Mouse (Mus musculus) left cerebral cortex, postnatal 10 days (tissue): Measurements from ENCODE around the gene Tulp1. TPM values are rescaled to one million over a fixed set of nuclear protein-coding genes. Genes with fewer than 3 reads are reported as not detected.
"Not testable (repeated sequence)": the region's sequence is repeated elsewhere in the genome, so short reads cannot be mapped to it uniquely, and the experiment has no call there.

ENCODE experiments used
- DNase-seq, 2 experiments: peaks; one replicate each; pipeline ENCODE4 v3.0.0; 2021 to 2022; ENCODE audit warnings: low spot score in 2 of 2, mixed read lengths in 1 of 2; ENCODE audit errors: extremely low spot score in 1 of 2
- intact Hi-C: fragments of 180-260 bp; cut with DNase I; formaldehyde crosslinking; loops from one replicate; pipeline ENCODE4 v1.15.1; 2025
- total RNA-seq, 2 experiments: library from RNA; stranded (reverse); gene quantifications; 2 replicates each; pipeline ENCODE4 v1.2.3; 2021

The Tulp1 gene
- total RNA-seq, 2 experiments from 2014 or later, result not detected

DNA sequence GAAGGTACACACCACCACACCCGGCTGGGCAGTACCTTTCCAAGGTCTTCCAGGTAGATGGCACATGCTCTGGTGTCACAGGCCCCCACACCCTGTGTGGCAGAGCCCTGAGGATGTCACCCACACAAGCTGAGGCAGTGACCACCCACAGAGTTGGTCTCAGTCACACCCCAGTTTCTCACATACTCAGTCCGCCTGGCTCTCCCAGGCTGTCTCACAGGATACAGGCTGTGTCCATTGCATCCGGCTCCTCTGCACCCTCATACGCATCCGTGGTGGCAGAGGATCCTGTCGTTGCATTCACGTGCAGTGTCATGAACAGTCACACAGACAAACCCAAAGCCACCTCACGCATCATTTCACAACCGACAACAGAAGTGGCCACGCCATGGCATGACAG is 17.7 kb downstream of the Tulp1 start:
- peak in 1 of 2 experiments; percentile 16 for DNase-seq
- intact Hi-C loops, result no loop called here

DNA sequence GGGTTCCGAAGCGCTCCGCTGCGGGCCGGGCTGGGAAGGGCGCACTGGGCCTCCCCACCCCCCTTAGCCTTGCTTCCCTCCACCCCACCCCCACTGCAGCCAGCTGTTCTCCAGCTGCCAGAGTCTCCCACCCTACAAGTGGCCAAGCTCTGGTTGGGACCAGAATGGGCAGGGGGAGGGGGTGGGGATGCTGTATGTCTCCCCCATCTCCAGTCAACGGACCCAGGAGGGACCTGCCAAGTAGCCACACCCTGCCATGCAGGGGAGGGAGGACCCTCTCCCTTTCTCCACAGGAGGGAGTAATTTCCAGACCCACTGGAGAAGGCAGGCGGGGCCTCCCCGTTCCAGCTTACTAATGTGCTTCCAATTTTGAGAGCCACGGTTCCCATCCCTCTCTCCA is 19.1 kb downstream of the Tulp1 start:
- DNase-seq, result peak in 1 of 2 experiments; percentile 23
- intact Hi-C loops, result no loop called here

DNA sequence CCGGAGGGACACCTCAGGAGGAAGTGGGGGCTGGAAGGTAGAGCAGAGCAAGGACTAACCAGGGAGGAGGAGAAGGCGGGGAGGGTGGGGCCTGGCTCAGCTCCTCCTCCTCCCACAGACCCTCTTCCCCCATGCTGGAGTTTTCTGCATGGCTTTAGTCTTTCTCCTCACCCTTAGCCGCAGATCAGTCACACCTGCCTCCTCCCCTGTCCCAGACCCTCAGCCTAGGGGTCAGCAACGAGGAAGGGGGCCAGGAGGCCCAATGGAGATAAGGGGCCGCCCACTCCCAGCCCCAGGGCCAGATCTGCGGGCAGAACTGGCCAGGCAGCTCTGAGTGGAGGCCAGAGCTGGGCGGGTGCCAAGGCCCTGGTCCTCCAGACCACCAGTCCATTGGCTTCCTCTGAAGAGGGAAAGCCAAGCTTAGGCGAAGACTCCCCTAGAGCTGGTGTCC is 19.7 kb downstream of the Tulp1 start:
- DNase-seq, result no peak
- intact Hi-C loops, result no loop called here

DNA sequence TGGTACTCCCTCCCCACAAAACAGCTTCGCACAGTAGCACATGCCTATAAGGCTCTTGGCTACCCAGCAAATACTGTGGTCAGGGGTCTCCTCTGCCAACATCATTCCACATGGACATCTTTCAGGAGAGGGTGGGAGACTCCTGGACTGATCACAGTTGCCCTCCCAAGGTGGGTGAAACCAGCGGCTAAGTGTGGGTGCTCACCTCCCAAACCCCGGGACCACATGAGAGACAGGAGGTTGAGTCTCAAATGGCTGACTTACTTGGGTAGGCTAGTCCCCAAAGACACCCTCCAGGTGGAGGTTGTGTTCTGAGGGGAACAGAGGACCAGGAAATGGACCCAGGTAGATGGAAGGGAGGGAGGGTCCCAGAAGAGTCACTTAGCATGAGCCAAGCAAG is 20.4 kb downstream of the Tulp1 start:
- DNase-seq, result no peak
- intact Hi-C loops, result no loop called here

DNA sequence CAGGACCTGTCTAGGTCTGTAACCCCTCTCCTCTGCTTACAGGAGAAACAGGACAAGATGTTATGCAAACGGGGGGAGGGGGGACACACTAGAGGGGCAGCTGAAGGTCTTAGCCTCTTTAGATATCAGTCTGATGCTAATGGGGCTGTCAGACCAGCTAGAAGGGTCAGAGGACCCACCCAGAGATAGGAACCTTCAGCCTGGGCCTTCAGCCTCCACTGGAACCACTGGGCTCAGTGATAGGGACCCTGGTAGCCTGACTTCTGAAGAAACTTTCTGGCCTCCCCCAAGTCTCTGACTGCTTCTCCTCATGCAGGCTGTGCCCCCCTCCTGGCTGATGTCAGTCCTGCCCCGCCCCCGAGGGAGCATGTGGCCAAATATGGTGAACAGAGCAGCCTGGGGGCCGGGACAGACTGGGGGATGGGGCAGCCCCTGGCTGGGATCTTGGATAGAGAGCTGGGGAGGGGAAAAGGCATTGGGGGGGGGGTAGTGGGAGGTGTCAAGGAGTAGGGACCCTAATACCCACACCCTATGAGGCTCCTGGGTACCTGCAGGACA is 20.9 kb downstream of the Tulp1 start:
- intact Hi-C loops, result no loop called here
- DNase-seq, result no peak

DNA sequence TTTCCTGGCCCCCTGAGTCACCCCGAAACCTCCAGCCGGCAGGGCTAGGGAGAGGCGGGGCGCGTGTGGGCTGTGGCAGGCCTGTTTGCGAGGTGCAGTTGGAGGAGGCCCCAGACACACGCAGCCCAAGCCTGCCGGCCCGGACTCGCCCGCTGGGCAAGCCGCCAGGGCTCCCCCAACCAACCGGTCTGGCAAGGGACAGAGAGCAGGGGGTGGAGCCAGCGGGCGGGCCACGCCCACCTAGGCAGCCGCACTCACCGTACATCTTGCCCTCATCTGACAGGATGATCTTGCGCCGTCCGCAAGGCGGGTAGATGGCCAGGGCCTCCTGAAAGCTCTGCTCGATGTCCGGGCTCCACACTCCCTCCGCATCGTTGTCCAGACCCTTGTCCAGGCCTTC is 23.9 kb downstream of the Tulp1 start:
- DNase-seq, result peak in 1 of 2 experiments; percentile 92
- intact Hi-C loops, result no loop called here

DNA sequence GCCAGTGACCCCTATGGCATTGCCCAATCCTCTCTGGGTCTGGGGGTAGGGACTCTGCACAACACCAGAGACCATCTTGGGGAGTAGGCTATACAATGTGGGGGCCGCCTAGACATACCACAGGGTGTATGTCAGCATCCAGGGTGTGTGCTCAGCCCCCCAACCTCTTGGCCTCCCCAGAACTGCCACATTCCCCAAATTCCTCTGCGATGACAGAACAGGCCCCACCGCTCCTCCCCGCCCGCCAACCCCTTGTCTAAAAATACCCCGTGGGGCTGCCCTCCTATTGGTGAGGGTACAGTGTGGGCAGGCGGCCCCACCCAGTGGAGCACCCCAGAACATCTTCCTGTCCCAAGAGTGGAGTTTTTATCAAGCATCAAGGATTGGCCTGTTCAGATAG is 24.4 kb downstream of the Tulp1 start:
- no peak for DNase-seq
- intact Hi-C loops, result no loop called here

DNA sequence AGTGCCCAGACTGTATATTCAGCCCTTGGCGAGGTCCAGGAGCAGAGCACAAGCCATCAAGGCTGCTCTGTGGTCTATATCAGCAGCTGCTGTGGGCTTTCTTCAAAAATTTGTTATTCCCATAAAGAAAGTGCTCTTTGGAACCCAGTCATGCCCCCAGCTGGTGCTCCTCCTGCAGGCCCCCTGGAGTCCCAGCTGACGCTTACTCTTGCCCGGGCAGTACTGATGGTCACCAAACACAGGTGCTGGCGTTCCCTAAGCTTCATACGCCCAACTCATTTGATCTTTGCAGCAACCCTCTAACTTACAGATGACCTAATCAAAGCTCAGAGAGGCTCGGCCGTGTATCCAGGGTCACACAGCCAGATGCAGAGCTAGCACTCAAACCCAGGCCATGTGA is 27.5 kb downstream of the Tulp1 start:
- DNase-seq, result no peak
- intact Hi-C loops, result loop anchor here (10.0 kb wide), 1 partner anchor 253 kb away; the partner anchor contains the start of gene Tcp11

DNA sequence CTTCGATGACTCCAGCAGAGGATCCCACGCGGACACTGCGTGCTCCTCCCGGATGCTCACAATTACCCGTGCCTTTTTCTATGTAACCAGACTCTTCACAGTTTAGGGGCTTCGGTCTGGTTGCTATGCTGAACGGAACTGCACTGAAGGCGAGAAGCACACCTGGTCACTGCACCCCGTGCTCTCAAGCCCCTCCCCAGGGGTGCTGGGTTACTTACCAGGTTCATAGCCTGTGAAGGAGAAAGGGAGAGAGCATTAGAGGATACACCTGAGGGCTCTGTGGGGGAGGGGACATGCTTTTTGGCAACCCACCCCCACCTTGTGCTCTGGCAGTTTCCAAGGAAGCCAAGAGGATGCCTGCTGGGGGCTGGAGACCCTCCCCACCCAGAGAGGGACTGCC is 29.8 kb downstream of the Tulp1 start:
- intact Hi-C loops, result loop anchor here (10.0 kb wide), 1 partner anchor 250 kb away; the partner anchor contains the start of gene Tcp11
- no peak for DNase-seq

DNA sequence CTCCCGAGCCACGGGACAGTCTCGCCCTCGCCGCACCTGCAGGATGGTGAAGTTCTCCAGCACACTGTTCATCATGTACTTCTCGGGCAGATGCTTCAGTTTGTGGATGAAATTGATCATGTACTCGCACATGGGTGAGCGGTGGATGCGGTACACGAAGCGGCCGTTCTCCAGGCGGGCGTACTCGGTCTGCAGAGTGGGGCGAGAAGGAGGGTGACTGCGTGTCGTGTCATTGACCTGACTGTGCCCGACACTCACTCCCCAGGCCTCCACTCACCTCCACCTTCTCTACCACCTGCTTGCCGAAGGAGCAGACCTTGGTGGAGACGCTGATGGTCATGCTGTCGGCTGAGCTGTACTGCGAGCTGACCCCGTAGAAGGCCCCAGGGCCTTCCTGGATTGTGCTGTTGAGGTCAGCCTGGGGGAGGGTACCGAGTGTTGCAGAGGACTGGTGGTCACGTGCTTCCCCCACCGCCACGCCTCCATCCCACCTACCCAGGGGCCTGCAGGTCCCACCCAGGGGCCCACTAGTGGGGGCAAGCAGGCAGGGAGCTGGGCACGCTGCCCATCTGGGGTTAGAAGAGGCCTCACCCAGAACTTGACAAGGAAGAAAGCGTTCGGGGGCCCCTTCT is 32.0 kb downstream of the Tulp1 start:
- peak in 1 of 2 experiments; percentile 70 for DNase-seq

DNA sequence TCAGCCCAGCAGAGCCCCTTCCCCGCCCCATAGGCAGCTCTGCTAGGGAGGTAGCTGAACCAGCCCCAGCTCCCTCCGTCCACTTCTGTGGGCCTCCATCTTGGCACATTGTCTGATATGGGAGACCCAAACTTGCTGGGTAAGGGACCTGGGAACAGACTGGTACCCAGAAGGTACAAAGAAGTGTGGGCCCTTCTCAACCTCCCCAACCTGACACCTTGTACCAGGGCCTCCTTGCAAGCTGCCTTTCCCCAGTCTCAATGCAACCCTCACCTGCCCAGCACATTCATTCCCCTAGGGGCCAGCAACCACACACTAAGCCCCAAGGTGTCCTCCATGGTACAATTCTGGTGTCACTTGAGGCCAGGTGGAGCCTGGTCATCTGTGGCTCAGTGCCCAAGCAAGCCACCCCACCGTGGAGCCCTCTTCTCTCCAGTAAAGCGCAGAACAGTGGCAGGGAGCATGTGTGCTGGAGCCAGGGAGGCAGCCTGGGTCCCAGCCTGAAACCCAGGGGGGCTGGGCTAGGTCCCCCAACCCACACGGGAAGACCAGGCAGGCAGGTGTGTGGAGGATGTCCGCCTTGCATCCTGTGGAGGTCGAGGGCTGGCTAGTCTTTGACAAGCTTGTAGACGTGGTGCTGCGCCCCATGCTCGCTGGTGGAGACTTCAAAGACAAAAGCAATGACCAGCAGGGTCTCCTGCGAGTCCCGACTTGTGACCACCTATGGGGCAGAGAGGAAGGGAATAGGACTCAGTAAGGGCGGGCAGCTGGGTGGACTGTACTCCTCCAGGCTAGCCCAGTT is 32.7 kb downstream of the Tulp1 start:
- intact Hi-C loops, result loop anchor here (10.0 kb wide), 1 partner anchor 248 kb away; the partner anchor contains the start of gene Tcp11
- DNase-seq, result no peak

More for the DNA sequence above, 32.0 kb downstream of the Tulp1 start:
- intact Hi-C loops, result loop anchor here (10.0 kb wide), 1 partner anchor 248 kb away; the partner anchor contains the start of gene Tcp11

DNA sequence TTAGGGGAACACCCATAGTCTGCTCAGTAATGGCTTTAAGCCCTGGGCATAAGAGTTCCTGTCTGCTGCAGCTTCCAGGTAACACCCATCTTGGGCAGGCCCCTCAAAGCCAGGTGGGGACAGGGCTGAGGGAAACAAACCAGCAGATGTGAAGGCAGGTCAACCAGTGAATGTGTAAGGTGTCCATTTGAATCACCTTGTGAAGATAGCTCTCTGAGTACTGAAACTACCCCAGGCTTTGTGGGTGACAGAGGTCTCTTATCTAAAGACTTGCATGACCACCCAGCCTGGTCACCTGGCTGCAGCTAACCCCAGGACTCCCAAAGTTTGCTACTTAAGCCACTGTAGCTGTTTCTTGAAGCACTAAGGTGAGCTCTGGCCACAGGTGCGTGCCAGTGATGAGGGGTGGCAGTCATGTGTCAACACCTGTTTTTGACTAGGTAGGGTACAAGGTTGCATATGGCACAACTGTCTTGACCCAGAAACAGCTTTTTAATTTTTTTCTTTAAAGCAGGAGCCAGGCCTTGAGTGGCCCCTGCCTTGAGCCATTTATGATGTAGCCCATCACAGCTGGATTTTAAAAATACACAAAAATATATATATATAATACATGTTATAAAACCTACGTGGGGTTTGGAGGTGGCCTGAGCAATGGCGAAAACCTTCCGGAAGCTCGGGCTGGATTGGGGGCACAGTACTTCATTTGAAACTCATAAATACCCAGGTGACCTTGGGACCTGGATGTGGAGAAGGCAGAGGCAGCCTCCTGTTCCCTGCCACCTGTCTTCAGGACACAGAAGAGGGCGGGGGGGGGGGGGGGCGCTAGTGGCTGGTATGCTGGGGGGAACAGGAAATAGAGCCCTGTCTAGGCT is 33.5 kb downstream of the Tulp1 start:
- DNase-seq, result no peak
- intact Hi-C loops, result loop anchor here (10.0 kb wide), 1 partner anchor 247 kb away; the partner anchor contains the start of gene Tcp11

DNA sequence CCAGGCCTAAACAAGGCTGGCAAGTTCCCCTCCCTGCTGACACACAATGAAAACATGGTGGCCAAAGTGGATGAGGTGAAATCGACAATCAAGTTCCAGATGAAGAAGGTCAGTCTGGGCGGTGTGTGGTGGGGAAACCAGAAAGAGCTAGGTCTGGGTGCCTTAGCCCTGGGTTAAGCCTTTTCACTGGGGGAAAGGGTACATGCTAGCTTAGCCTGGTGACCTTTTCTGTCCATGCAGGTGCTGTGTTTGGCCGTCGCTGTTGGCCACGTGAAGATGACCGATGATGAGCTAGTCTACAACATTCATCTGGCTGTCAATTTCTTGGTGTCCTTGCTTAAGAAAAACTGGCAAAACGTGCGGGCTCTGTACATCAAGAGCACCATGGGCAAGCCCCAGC is 34.4 kb downstream of the Tulp1 start:
- intact Hi-C loops, result loop anchor here (10.0 kb wide), 1 partner anchor 246 kb away; the partner anchor contains the start of gene Tcp11
- DNase-seq, result not testable (repeated sequence)

DNA sequence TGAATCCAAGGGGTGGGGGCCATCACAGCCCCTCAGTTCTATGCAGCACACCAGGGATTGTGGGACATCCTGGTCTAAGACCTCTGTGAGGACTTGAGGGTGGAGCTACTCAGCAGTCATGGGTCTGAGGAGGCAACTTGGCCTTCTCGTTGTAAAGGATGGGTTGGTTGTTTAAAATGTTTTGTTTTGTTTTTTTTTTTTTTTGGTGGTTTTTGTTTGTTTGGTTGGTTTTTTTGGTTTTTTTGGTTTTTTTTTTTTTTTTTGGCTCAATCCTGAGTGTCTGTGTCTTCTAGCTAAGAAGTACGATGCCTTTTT is 34.8 kb downstream of the Tulp1 start:
- intact Hi-C loops, result loop anchor here (10.0 kb wide), 1 partner anchor 245 kb away; the partner anchor contains the start of gene Tcp11
- no peak for DNase-seq

DNA sequence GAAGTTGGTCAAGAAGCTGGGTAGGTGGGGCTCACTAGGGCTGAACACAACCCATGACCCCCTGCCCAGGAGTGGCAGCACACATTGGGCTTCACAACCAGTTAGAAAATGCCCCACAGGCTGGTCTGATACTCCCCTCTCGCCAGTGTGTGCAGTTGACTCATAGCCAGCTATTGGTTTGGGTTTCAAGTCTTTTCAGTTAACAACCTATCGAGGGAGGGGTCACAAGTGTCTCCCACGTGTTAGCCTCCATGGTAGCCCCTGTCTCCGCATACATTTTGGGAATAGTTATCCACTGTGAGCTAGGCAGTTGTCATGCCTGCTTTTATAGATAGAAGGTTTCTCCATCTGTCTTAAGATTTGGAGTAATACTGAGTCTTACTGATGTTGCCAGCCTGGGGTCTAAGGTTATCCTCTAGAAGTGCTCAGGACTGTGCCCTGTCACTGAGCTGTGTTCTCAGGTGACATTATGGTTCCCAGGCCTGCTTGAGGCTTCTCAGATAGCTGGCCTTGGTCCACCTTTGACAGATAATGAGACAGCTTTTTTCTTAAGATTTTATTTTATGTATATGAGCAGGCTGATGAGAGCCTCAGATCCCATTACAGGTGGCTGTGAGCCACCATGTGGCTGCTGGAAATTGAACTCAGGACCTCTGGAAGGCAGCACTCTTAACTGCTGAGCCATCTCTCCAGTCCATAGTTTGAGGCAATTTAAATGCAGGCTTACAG is 35.4 kb downstream of the Tulp1 start:
- DNase-seq, result no peak
- intact Hi-C loops, result loop anchor here (10.0 kb wide), 1 partner anchor 245 kb away; the partner anchor contains the start of gene Tcp11

DNA sequence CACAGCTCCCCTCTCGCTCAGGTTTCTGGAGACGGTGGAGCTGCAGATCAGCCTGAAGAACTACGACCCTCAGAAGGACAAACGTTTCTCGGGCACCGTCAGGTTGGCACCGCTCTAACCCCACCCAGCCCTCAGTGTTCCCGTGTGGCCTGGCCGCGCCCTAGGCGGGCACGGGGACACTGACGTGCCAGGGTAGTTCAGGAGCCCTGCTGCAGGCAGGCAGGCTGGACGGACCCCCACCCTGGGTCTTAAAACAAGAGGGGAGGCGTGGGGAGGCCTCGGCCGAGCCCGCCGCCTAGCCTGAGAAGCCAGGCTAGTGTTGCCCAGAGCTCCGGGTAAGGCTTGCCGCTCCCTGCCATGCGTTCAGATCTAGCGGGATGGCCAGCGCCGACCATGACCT is 36.1 kb downstream of the Tulp1 start:
- intact Hi-C loops, result no loop called here
- DNase-seq, result no peak

DNA sequence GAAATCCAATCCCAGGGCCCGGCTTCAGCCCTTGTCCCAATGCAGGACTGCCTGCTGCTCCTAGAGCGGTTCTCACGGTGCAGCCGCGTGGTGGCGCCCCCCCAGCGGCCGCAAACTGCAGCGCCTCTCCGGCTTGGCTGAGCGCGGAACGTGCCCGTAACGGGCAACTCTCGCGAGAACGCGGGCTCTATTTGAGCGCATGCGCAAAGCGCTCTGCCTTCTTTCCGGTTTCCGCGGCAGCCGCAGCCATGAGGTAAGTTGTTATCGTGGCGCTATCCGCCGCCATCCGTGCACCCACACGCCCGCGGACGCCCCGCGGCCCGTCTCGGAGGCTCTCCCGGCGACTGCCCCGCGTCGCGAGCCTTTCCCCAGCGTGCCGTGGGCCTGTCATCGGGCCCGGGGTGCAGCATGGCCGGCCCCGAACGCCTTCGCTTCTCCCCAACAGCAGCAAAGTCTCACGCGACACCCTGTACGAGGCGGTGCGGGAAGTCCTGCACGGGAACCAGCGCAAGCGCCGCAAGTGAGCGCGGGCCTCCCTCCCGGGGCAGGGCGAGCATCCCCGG is 36.6 kb downstream of the Tulp1 start, which contains the start of gene Rpl10a:
TSS of gene Rpl10a (plus strand) at position 106 of the 563 bp plus-strand sequence.
- intact Hi-C loops, result no loop called here
- peak; percentile 96 to 98 for DNase-seq
